Mouse (Mus musculus) bone marrow, adult 2 months (tissue): ENCODE results near the gene Gpr18.

ENCODE experiments used
- CTCF ChIP-seq: fragments of 200-500 bp; IDR thresholded peaks from 2 replicates; pipeline ENCODE4 v1.5.1; 2011; ENCODE audit warnings: low read length, control low read depth; ENCODE audit not compliant: control insufficient read depth, insufficient read depth
- POLR2A ChIP-seq: fragments of 200-500 bp; IDR thresholded peaks from 2 replicates; pipeline ENCODE4 v1.6.1; 2011; ENCODE audit warnings: low read depth, mild to moderate bottlenecking, control low read depth, low read length, borderline replicate concordance; ENCODE audit not compliant: control insufficient read depth

DNA sequence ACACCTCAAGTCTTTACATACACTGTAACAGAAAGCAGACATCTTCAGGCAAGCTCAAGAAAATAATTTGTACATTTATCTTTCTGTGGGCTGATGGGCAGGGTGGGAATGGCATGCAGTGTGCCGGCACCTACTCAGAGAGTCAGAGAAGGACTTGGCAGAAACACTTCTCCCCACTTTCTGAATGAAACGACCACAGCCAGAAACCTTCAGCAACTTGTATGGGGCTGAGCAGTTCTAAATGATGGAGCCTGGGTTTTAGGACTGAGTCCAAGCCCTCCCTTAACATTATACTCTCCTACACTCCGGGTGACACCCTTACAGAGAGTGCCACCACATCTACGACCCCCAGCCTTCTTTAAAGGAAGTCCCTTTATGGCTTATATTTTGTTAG lies 48.4 kb upstream of the Gpr18 start:
- TF ChIP-seq CTCF (no peak), POLR2A (no peak)
